Mouse (Mus musculus) layer of hippocampus, postnatal 36 days (tissue): Measurements from ENCODE around the gene Cpsf4l. TPM values are rescaled to one million over a fixed set of nuclear protein-coding genes. Genes with fewer than 3 reads are reported as not detected.

ENCODE experiments used
- DNase-seq, 2 experiments: peaks; one replicate each; pipeline ENCODE4 v3.0.0; 2022
- total RNA-seq, 2 experiments: library from RNA; stranded (reverse); gene quantifications; 2 replicates each; pipeline ENCODE4 v1.2.3; 2021

Gene Cpsf4l
- total RNA-seq, 2 experiments from 2014 or later: not detected

DNA sequence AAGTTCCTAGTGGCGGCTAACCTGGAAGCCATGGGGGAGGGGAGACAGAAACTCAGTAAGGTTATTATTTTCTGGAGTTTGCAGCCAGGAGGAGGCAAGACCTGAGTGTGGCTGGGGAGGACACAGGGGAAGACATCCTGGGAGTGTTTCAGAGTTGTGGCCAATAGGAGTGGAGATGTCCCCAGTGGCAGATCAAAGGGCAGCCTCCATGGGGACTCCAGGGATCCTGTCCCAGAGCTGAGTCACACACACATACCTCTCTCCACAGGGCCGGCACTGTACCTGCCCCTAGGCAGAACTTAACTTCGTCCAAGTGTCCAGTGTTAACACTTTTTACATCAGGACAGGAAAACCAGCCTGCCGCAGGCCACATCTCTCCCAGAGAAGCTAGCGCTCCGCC lies 25.3 kb upstream of the Cpsf4l start:
- no peak for DNase-seq

DNA sequence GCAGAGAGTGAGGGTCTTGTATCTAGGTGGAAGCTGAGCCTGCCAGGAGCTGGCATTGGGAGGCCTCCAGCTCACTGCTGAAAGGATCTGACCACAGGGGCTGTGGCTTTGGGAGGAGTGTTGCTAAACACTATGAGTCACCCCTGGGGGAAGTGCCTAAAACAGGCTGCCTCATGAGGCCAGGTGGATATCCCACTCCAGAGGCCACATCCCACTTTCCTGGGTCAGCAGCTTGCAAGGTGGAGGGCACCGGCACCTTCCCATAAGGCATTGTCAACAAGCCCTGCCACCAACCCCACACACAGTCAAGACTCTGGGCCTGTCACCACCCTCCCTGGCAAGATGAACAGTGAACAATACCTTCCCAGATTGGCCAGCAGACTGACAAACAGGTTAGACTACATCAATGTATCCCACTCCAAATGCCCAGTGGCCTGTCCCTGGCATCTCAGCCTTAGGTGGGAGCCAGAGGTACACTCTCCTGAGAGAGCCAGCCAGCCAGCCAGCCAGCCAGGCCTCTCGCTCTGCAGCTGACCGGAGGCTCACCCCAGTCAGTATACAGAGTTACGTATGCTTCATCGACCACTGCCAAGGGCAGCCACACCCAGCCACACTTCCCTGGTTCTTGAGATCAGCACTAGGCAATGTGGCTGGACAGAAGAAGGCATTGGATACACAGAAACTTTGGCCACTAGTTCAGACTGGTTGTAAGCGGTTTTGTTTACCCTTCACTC lies 24.0 kb upstream of the Cpsf4l start:
- no peak for DNase-seq

DNA sequence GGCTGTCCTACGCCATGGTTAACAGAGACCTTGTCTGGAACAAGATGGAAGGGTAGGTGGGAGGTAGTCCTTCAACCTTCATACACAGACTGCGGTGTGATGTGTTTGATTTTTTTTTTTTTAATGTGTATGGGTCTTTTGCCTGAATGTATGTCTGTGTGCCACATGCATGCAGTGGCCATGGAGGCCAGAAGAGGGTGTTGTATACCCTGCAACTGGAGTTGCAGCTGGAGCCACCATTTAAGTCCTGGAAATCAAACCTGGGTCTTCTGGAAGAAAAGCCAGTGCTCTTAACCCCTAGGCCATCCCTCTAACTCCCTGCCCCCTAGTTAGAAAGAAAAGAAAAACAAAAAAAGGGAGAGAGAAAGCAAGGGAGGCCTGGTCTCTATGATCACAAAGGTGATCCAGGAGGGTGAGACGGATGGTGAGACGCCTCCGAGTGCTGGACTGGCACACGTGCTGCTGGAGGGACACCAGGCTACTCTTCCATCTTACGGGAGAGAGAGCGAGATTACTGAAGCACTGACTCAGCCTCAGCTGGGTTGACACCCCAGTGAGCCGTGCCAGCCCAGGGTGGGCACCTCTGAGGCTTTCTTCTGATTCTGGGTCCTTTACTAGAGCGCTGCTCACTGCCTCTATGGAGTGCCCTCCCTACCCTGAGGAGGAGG lies 22.3 kb upstream of the Cpsf4l start:
- no peak for DNase-seq

DNA sequence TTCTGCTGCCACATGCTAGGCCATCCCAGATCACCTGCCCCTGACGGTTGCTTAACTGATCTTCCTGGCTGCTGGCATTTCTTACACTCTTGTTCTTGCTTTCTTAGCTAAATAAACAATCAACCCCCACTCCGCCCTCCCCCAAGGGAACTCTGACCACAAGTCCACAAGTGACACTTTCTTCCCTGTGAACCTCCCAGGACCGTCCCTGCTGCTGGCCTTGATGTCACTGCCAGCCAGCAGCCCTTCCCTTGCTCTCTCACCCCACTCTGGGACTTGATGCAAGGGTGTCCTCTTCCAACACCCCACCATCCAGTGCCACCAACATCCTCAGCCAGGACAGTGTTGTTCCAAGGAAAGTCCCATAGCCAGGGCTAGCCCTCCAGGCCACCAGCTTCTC lies 21.1 kb upstream of the Cpsf4l start:
- DNase-seq: no peak

DNA sequence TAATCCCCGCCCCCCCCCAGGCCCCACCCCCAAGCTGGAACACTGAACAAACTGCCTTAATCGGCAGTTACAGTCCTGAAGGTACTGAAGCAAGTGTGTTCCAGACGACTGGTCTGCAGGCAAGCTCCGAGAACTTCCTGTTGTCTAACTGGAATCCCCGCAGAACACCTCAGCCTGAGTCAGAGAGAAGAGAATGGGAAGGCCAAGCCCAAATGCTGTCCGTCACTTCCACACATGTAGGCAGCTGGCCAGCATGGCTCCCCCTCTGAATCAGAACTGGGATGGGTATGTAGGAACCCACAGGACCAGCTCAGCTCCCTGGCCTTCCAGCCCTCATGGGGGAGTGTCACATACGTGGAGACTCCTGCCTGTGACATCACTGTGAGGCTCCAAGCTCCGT lies 20.1 kb upstream of the Cpsf4l start:
- no peak for DNase-seq

DNA sequence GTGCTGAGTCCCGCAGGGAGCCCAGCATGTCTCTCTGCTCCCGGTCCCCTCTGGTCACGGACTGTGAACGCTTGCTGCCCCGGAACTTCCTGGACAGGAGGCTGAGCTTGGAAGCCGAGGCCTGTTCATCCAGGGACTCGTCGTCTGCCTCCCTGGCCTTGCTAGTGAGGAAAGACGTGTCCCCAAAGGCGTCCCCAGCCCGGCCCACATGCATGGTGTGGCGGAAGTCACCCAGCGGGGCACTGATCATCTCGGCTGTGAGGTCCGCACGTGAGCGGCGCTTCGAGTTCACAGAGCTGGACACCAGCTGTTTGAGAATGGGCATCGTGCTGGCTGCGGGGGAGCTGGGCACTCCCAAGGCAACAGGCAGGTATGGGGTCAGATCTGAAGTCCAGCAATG lies 19.4 kb upstream of the Cpsf4l start:
- DNase-seq: no peak

DNA sequence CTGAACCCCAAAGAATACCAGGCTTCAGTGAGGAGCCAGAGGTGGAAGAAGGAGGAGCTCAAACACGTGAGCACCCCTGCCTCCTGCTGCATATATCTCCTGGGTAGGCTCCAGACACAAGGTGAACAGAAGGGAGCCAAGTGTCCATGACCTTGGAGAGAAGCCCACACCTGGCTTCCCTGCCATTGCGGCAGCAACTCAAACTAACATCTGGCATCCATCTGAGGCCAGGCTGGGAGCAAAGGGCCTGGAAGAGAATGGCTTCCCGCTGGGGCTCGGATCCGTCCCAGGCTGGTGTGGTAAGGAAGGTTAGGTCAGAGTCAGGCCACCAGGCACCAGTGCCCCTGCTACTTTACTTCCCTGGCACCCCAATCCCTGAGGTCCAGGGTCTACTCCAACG lies 18.2 kb upstream of the Cpsf4l start:
- no peak for DNase-seq

DNA sequence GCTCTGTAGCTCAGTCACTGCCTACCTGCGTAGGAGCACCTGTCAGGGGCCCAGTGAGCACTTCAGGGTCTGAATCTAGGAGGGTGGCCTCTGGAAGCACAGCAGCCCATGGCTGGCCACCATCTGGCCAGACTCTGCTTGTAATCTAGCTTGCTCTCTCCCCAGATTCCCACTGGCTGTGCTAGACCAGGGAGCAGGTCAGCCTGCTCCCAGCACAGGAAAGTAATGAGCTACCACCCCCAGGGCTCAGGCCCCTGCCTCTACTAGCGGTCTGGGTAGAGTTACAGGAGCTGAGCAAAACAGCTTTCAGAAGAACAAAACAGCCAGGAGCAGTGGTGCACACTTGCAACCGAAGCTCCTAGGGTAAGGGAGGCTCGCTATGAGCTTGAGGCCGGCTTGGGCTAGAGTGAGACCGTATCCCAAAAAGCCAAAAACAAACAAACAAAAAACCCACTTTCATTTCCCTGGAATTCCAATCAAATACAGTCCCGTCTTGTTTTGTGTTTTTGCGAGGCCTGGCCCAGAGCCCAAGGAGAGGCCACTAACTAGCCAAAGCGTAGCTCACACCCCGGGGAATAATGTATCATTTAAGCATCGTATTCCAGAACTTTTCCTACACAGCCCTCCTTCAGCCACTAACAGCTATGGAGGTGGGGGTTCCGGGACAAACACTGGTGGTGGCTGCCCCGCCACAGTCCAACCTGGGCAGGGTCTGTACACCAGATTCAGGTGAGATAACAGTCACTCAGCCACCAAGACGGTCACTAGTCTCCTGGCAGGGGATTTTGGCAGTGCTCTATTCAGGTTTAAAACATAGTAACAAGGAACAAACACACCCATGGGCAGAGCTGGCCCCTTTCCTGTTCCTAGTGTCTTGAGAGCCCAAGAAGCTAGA lies 17.4 kb upstream of the Cpsf4l start:
- DNase-seq: no peak

DNA sequence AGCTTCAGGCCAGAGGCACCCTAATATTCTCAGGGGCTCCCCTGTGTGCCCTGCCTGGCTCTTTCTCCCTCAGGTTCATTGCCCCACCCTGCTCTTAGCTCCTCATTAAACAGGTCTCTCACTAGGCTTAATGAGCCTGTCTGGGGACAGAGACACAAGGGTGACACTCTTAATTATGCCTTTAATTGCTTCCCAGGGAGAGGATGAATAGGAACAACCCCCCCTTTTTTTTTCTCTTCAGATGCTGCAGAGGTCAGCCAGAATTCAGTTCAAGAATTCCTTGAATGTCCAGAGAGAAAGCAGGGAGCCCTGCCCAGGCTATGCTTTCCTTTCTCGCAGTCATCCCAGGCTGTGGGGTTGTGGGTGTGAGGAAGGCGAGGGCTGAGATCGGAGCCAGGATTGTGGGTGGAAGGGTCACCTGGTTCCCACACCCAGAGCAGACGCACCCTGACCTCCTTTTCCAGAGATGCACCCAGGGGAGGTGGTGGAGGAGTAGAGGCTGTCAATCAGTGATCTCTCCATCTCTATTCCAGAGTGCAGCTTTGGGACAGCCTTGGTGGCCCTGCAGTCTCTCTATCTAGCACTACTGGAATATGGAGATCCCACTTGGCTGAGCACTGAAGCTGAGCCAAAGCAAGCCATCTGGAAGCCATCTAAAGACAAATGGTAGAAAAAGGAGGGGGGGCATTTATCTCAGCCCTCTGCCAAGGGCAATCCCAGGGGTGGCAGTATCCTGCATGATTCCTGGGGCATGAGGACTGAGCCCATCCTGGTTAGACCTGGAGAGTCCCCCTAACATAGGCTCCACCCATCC lies 15.6 kb upstream of the Cpsf4l start:
- DNase-seq: no peak

DNA sequence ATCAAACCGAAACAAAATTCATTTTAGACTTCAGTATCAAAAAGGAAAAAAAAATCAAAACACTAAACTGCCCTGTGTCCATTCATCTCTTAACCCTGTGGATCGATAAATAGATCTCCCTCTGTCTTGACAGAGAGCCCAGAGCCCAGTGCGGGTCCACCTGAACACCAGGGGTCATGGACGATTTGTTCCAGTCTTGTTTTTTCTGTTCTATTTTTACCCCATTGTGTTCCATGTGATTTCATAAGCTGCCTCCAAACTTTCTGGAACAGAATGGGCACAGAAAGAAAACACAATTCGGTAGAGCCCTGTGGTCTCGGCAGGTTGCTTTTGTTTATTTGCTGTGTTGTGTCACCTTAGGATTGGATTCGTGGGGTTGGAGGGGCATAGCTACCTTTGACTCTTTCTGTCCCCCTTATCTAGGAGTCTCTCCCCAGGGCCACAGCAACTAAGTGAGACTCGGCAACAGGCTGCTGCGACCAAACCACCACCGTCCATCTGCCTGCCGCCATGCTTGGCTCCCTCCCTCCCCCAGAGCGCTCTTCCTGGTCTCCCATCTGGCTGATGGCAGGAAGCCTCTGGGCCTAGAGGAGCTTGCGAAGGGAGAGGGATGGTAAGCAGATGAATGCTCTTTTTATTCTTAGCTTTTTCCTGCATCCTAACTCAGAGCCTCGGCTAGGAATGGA lies 12.7 kb upstream of the Cpsf4l start:
- DNase-seq: peak; percentile 51 to 59

DNA sequence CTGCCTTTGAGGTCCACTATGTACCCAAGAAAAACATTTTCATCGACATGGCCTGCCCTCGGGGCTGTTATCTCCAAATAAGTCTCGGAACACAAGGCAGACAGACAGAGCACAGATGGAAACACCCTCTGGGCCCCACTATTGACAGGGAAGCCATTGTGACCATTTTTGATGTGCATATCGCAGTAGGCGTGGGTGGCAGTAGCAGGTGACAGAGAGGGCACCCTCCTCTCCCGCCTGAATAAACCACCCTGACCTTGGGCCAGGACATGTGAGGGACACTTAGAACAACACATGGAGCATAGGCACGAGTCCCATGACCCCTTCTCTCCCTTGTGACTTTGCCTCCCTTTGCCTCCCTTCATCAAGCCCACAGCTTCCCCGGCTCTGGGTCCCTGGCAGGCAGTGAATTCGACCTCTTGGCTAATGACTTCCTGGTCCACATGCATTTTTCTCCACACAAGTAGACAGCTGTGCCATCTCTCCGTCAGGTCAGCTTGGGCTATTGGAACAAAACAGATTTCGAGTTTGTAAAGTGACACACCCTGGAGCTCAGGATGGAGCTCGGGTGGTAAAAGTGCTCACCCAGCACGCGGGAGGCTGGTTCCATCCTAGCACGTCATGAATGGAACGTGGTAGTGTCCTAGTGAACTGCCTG lies 8.1 kb upstream of the Cpsf4l start:
- DNase-seq: no peak

DNA sequence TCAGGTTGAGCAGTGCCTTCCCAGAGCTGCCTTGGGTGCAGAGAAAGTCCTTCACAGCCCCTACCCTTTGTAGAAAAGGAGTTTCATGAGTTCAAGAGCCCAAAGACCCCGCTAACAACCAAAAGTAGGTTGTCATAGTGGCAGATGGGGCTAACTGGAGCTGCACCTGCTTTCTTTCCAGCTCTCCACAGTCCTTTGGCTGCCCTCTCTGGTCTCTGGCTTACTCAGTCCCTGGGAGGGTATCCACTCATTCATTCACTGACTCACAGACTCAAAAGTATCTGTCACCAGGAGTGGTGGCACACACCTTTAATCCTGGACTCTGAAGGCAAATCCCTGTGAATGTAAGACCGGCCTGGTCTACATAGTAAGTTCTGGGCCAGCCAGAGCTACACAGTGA lies 6.3 kb upstream of the Cpsf4l start:
- DNase-seq: no peak

DNA sequence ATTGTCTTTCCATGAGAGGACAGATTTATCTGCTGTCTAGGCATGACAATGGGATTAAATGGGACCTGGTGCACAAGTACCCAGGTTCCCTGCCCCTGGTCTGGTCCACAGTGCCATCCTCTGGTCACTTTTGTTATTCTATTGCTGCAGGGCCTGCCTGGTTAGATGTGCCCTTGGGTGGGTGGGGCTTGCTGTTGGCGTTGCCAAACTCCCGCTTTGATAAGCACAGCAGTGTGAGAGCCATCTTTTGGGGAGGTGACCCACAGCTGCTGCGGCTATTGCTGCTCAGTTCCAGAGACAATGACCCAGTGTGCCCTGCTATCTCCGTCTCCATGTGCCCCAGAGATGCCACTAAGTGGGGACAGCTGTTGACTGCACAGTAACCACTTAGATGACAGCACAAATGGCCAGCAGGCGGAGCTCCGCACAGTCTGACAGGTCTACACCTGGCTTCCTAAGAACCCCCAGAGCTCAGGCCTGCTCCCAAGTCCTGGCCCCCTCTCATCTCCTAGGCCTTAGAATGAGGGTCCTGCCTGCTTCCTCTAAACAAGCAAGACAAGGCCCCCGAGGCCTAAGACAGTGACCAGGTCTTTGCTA lies 5.4 kb upstream of the Cpsf4l start:
- no peak for DNase-seq

DNA sequence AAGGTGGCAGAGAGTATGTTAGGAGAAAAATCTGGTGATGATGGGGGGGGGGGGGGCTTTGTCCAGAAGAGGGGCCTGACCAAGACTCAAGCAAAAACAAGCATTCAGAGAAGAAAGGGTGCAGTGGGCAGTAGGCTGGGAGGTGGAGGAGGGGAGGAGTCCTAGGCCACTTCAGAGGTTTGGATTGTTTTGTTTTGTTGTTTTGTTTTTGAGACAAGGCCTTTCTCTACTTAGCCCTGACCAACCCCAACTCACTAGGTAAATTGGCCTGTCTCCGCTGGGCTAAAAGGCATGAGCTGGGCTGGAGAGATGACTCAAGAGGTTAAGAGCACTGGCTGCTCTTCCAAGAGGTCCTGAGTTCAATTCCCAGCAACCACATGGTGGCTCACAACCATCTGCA lies 1.2 kb upstream of the Cpsf4l start:
- no peak for DNase-seq

DNA sequence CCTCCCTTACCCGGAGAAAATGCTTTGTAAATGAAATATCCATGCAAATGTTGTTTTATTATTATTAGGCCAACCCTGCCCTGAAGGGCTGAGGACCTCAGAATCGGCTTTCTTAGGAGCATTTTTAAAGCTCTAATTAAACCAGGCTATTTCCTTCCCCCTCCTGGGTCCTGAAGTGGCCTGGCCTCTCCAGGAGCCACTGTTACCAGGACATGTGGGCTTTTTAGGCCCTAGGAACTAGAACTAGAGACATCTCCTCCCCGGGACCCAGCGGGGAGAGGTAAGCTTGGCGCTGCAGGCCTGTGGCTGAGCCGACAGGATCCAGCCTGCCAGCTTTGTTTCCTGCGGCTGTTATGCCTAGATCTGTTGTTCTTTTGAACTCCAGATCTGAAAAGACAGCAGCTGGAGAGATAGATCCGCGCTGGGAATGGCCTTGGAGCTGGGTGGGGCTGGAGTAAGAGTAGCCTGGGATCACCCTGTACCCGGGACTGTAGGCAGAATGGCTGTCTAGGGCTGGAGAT lies 500 bp upstream of the Cpsf4l start:
- no peak for DNase-seq

DNA sequence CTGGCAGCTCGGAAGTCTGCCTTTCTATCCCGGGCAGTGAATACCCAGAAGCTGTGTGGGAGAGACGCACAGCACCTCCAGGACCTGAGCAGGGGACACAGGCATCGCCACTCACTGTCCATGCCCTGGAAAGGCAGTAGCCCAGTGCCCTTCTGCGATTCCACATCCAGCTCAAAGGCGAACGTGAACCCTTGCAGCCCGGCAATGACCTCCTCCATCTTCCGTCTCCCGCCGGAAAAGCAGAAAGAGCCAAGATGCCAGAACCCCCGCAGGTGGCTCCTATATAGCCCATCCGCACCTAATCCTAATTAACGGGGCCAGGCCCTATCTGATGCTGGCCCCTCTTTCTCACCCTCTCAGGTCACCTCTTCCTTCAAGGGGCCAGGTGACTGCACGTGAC lies 545 bp downstream of the Cpsf4l start:
- DNase-seq: no peak

DNA sequence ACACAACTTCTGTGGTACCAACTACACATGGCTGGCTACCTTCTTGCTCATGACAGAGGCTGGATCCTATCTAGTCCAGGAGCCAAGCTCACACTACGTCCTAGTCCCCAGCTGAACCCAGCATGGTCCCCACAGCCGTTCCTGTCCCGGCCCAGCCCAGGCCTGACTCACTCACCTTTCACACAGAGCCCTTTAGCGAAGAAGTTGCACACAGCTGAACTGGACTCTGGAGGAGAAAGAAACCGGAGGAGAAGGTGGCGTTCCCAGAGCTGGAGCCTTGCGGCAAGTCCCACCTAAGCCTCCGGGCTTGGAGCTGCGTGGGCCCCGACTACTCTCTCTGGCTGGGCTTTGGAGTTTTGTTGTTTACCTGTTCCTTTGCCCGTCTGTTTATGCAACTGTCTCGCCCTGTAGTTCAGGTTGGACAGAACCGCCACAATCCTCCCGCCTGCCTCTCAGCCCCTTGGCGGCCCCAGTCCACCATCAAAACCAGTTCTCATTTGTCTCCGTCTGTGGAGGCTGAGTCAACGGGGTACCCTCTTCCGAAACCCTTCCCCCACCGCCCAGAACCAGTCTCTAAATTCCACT lies 1.1 kb downstream of the Cpsf4l start:
- no peak for DNase-seq

DNA sequence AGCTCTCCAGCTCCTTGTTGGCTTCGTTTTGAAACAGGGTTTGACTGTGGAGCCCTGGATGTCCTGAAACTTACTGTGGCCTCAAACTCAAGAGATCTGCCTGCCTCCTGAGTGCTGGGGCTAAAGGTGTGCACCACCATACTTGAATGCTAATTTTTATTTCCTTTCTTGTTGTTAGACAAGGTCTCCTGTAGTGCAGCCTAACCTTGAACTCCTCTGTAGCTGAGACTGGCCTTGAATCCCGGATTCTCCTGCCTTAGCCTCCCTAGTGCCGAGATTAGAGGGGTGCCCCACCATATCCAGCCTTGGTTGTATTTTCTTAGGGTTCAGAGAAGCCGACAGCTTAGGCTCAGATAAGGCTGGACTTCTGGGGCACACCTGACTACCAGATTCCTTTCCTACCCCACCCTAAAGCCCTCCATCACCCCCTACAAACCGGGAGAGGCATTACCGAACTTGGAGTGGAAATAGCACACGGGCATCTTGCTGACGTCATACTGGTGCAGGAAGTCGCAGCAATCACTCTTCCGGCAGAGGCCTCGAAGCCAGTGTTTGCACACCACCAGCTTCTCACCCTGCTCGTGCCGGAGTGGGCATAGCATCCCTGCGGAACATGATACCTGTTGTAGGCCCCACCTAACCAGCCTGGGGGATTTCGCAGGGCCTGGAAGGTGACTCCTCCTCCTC lies 3.7 kb downstream of the Cpsf4l start:
- no peak for DNase-seq

DNA sequence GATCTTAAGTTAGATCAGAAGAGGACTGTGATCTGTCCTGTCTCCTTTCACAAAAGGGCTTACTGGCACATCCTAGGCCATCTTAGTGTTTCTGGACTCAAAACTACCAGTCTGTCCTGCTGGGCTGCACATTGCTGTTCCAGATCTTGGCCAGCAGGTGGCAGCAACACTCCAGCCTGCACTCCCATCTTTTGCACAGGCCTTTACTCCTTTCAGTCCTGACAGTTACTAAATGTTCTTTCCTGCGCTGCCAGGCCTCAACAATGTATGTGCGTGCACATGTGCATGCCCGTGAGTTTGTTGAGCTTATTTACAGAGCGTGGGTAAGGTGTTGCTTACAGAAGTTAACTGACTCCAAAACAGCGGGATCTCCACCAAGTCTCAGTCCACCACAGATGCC lies 6.1 kb downstream of the Cpsf4l start:
- DNase-seq: peak; percentile 78 to 83

DNA sequence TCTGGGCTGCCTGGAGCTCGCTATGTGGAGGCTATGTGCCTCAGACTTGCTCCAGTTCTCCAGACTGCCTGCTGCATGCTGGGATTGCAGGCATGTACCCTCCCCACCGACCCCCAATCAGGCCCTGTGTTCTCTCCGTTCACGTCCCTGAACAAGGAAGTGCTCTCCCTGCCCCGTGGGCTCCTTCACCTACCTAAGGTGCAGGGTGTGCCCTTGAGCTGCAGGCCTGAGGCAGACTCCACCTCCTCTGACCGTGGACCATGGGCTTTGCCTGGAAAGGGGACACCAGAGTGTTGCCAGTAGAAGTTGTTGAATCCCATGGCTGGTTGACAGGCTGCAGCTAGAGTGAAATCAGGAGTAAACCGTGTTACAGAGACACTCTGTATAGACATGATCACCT lies 10.2 kb downstream of the Cpsf4l start:
- DNase-seq: no peak
